Mouse (Mus musculus) megakaryocyte, embryonic 14.5 days (primary cell): Measurements from ENCODE around the gene Ttc33.

Experiments
- FLI1 ChIP-seq: IDR thresholded peaks from 2 replicates; pipeline ENCODE4 v1.6.1; 2012; ENCODE audit warnings: low read length, inconsistent platforms, mixed read lengths
- GATA1 ChIP-seq: IDR thresholded peaks from 3 replicates; pipeline ENCODE4 v1.6.1; 2012; ENCODE audit warnings: mixed read lengths, low read length, inconsistent platforms, borderline replicate concordance

DNA sequence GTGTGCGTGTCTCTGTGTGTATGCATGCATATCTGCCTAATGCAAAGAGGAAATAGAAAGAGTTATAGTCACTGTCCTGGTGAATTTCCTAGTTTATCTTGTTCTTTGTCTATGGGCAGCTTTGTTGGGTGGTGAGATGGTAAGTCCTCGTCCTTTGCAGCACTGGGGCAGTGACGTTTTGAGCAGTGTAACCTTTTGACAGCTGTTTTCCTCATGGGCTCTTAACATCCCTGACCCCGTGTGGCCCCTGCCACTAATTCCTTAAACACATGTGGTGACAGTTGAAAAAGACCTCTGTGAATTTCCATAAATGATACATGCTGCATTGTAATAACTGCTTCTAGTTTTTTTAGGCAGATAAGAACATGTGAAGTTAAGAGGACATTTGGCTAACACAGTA lies 11.4 kb downstream of the Ttc33 start:
- no peak for TF ChIP-seq GATA1
- TF ChIP-seq FLI1, result no peak
